Mouse (Mus musculus) MEL (cell line): ENCODE data around the gene Gpr137. TPM values are rescaled to one million over a fixed set of nuclear protein-coding genes. Genes with fewer than 3 reads are reported as not detected.

Source experiments
- DNase-seq: peaks from one replicate; pipeline ENCODE4 v3.0.0; 2011; ENCODE audit warnings: low read depth, low spot score
- H3K27ac ChIP-seq: 2 replicates; pipeline ENCODE4 v1.5.1; 2012; ENCODE audit warnings: low read depth, mild to moderate bottlenecking, control low read depth, low read length, moderate library complexity; ENCODE audit not compliant: control insufficient read depth
- H3K27me3 ChIP-seq, 2 experiments: fragments of 150-350 bp in 1 of 2; sonication (generic) in 1 of 2; 2 replicates each; pipeline ENCODE4 v1.6.1; 2012; ENCODE audit warnings: low read length in 2 of 2, mild to moderate bottlenecking in 2 of 2, improper control_type of control experiment in 1 of 2, moderate library complexity in 1 of 2; ENCODE audit not compliant: insufficient read depth in 2 of 2, control insufficient read depth in 1 of 2
- H3K36me3 ChIP-seq, 2 experiments: 2 replicates each; pipeline ENCODE4 v1.6.1; 2012 to 2014; ENCODE audit warnings: low read length in 2 of 2, improper control_type of control experiment in 1 of 2, inconsistent platforms in 1 of 2, mild to moderate bottlenecking in 1 of 2; ENCODE audit not compliant: insufficient read depth in 2 of 2, control insufficient read depth in 1 of 2
- H3K4me1 ChIP-seq, 2 experiments: fragments of 150-350 bp in 1 of 2; sonication (generic) in 1 of 2; 2 replicates each; pipeline ENCODE4 v1.6.1; 2012; ENCODE audit warnings: low read length in 2 of 2, improper control_type of control experiment in 1 of 2, mild to moderate bottlenecking in 1 of 2; ENCODE audit not compliant: insufficient read depth in 2 of 2, control insufficient read depth in 1 of 2
- H3K4me3 ChIP-seq, 2 experiments: fragments of 150-350 bp in 1 of 2; sonication (generic) in 1 of 2; 2 replicates each; pipeline ENCODE4 v1.5.1; 2012; ENCODE audit warnings: low read depth in 2 of 2, low read length in 2 of 2, mild to moderate bottlenecking in 2 of 2, moderate library complexity in 2 of 2, control low read depth in 1 of 2, improper control_type of control experiment in 1 of 2; ENCODE audit not compliant: control insufficient read depth in 1 of 2, insufficient read depth in 1 of 2
- H3K79me2 ChIP-seq: 2 replicates; pipeline ENCODE4 v1.6.1; 2012; ENCODE audit warnings: mild to moderate bottlenecking, low read length, moderate library complexity; ENCODE audit not compliant: control insufficient read depth, poor library complexity, insufficient read depth
- H3K9ac ChIP-seq: 2 replicates; pipeline ENCODE4 v1.6.1; 2012; ENCODE audit warnings: low read depth, mild to moderate bottlenecking, control low read depth, low read length, moderate library complexity; ENCODE audit not compliant: control insufficient read depth, poor library complexity, severe bottlenecking
- H3K9me3 ChIP-seq: fragments of 150-350 bp; sonication (generic); replicated peaks from 2 replicates; pipeline ENCODE4 v1.6.1; 2012; ENCODE audit warnings: mild to moderate bottlenecking, low read length, improper control_type of control experiment, moderate library complexity; ENCODE audit not compliant: insufficient read depth
- BHLHE40 ChIP-seq: IDR thresholded peaks from 2 replicates; pipeline ENCODE4 v1.6.1; 2012; ENCODE audit warnings: low read depth, mild to moderate bottlenecking, inconsistent platforms, low read length, improper control_type of control experiment, borderline replicate concordance
- CHD1 ChIP-seq: IDR thresholded peaks from 2 replicates; pipeline ENCODE4 v1.6.1; 2012; ENCODE audit warnings: low read depth, mild to moderate bottlenecking, inconsistent platforms, low read length, improper control_type of control experiment
- CHD2 ChIP-seq: IDR thresholded peaks from 2 replicates; pipeline ENCODE4 v1.6.1; 2011; ENCODE audit warnings: low read length, improper control_type of control experiment
- CTCF ChIP-seq, 3 experiments: IDR thresholded peaks in 2 of 3; conservative IDR thresholded peaks in 1 of 3; 2 replicates each; pipeline ENCODE4 v1.5.1; 2011 to 2012; ENCODE audit warnings: low read length in 3 of 3, low read depth in 2 of 3, mild to moderate bottlenecking in 2 of 3, improper control_type of control experiment in 1 of 3, inconsistent platforms in 1 of 3, mixed read lengths in 1 of 3, moderate library complexity in 1 of 3; ENCODE audit not compliant: control insufficient read depth in 1 of 3, insufficient read depth in 1 of 3, poor library complexity in 1 of 3, severe bottlenecking in 1 of 3
- E2F4 ChIP-seq: IDR thresholded peaks from 2 replicates; pipeline ENCODE4 v1.6.1; 2011; ENCODE audit warnings: low read depth, low read length, improper control_type of control experiment, borderline replicate concordance
- ELF1 ChIP-seq: IDR thresholded peaks from 2 replicates; pipeline ENCODE4 v1.6.1; 2014; ENCODE audit warnings: low read depth, mild to moderate bottlenecking, inconsistent platforms, low read length, improper control_type of control experiment, moderate library complexity
- ETS1 ChIP-seq: IDR thresholded peaks from 2 replicates; pipeline ENCODE4 v1.6.1; 2012; ENCODE audit warnings: low read depth, mild to moderate bottlenecking, inconsistent platforms, low read length, improper control_type of control experiment, moderate library complexity
- GABPA ChIP-seq: IDR thresholded peaks from 2 replicates; pipeline ENCODE4 v1.6.1; 2012; ENCODE audit warnings: low read depth, mild to moderate bottlenecking, inconsistent platforms, low read length, improper control_type of control experiment, moderate library complexity
- GATA1 ChIP-seq: IDR thresholded peaks from 2 replicates; pipeline ENCODE4 v1.6.1; 2011; ENCODE audit warnings: low read depth, low read length, improper control_type of control experiment
- HCFC1 ChIP-seq: IDR thresholded peaks from 2 replicates; pipeline ENCODE4 v1.6.1; 2012; ENCODE audit warnings: low read depth, mild to moderate bottlenecking, inconsistent platforms, low read length, improper control_type of control experiment, moderate library complexity
- JUND ChIP-seq: IDR thresholded peaks from 2 replicates; pipeline ENCODE4 v1.6.1; 2011; ENCODE audit warnings: low read depth, mild to moderate bottlenecking, improper control_type of control experiment, low read length
- KAT2A ChIP-seq: conservative IDR thresholded peaks from 2 replicates; pipeline ENCODE4 v1.6.1; 2012; ENCODE audit warnings: low read depth, low read length, improper control_type of control experiment, inconsistent platforms
- MAFK ChIP-seq: IDR thresholded peaks from 2 replicates; pipeline ENCODE4 v1.6.1; 2011; ENCODE audit warnings: low read depth, mild to moderate bottlenecking, low read length, improper control_type of control experiment, borderline replicate concordance
- MAZ ChIP-seq: IDR thresholded peaks from 2 replicates; pipeline ENCODE4 v1.6.1; 2012; ENCODE audit warnings: low read depth, mild to moderate bottlenecking, inconsistent platforms, low read length, improper control_type of control experiment
- MXI1 ChIP-seq: IDR thresholded peaks from 2 replicates; pipeline ENCODE4 v1.6.1; 2011; ENCODE audit warnings: mild to moderate bottlenecking, low read depth, low read length, improper control_type of control experiment
- MYB ChIP-seq: IDR thresholded peaks from 2 replicates; pipeline ENCODE4 v1.6.1; 2011; ENCODE audit warnings: mild to moderate bottlenecking, low read depth, low read length, improper control_type of control experiment
- MYC ChIP-seq: IDR thresholded peaks from 2 replicates; pipeline ENCODE4 v1.6.1; 2011; ENCODE audit warnings: low read depth, mild to moderate bottlenecking, low read length, improper control_type of control experiment, moderate library complexity
- NELFE ChIP-seq: IDR thresholded peaks from 2 replicates; pipeline ENCODE4 v1.6.1; 2011; ENCODE audit warnings: low read depth, low read length, improper control_type of control experiment
- NRF1 ChIP-seq: IDR thresholded peaks from 2 replicates; pipeline ENCODE4 v1.6.1; 2014; ENCODE audit warnings: low read depth, mild to moderate bottlenecking, inconsistent platforms, low read length, improper control_type of control experiment, moderate library complexity; ENCODE audit not compliant: poor library complexity, insufficient read depth, severe bottlenecking
- POLR2A ChIP-seq, 2 experiments: IDR thresholded peaks; 2 replicates each; pipeline ENCODE4 v1.6.1; 2011 to 2012; ENCODE audit warnings: low read length in 2 of 2, mild to moderate bottlenecking in 2 of 2, control low read depth in 1 of 2, improper control_type of control experiment in 1 of 2, low read depth in 1 of 2, moderate library complexity in 1 of 2; ENCODE audit not compliant: control insufficient read depth in 1 of 2, insufficient read depth in 1 of 2, poor library complexity in 1 of 2
- POLR2AphosphoS2 ChIP-seq: IDR thresholded peaks from 2 replicates; pipeline ENCODE4 v1.6.1; 2011; ENCODE audit warnings: low read length, improper control_type of control experiment
- POLR2AphosphoS5 ChIP-seq: IDR thresholded peaks from 2 replicates; pipeline ENCODE4 v1.6.1; 2012; ENCODE audit warnings: low read depth, borderline replicate concordance, mild to moderate bottlenecking, inconsistent platforms, low read length, moderate library complexity, mixed read lengths
- RAD21 ChIP-seq: IDR thresholded peaks from 2 replicates; pipeline ENCODE4 v1.6.1; 2011; ENCODE audit warnings: mild to moderate bottlenecking, low read depth, low read length, improper control_type of control experiment
- RCOR1 ChIP-seq: IDR thresholded peaks from 2 replicates; pipeline ENCODE4 v1.6.1; 2012; ENCODE audit warnings: low read depth, mild to moderate bottlenecking, inconsistent platforms, low read length, improper control_type of control experiment
- SIN3A ChIP-seq: IDR thresholded peaks from 2 replicates; pipeline ENCODE4 v1.6.1; 2012; ENCODE audit warnings: low read length, improper control_type of control experiment, inconsistent platforms
- SMC3 ChIP-seq: IDR thresholded peaks from 2 replicates; pipeline ENCODE4 v1.6.1; 2011; ENCODE audit warnings: low read depth, low read length, improper control_type of control experiment
- TAL1 ChIP-seq: IDR thresholded peaks from 2 replicates; pipeline ENCODE4 v1.6.1; 2012; ENCODE audit warnings: mild to moderate bottlenecking, inconsistent platforms, low read length, moderate library complexity, mixed read lengths
- TCF12 ChIP-seq: IDR thresholded peaks from 2 replicates; pipeline ENCODE4 v1.6.1; 2014; ENCODE audit warnings: low read depth, mild to moderate bottlenecking, inconsistent platforms, low read length, improper control_type of control experiment, moderate library complexity
- UBTF ChIP-seq: IDR thresholded peaks from 2 replicates; pipeline ENCODE4 v1.6.1; 2012; ENCODE audit warnings: low read depth, mild to moderate bottlenecking, inconsistent platforms, low read length, improper control_type of control experiment, moderate library complexity, borderline replicate concordance; ENCODE audit not compliant: insufficient read depth
- USF1 ChIP-seq: IDR thresholded peaks from 2 replicates; pipeline ENCODE4 v1.6.1; 2014; ENCODE audit warnings: low read depth, mild to moderate bottlenecking, inconsistent platforms, low read length, improper control_type of control experiment, moderate library complexity
- USF2 ChIP-seq, 2 experiments: IDR thresholded peaks; 2 replicates each; pipeline ENCODE4 v1.6.1; 2011 to 2012; ENCODE audit warnings: improper control_type of control experiment in 2 of 2, low read length in 2 of 2, borderline replicate concordance in 1 of 2, inconsistent platforms in 1 of 2, low read depth in 1 of 2, mild to moderate bottlenecking in 1 of 2; ENCODE audit not compliant: insufficient read depth in 1 of 2
- ZC3H11A ChIP-seq: IDR thresholded peaks from 2 replicates; pipeline ENCODE4 v1.6.1; 2012; ENCODE audit warnings: low read depth, mild to moderate bottlenecking, inconsistent platforms, low read length, improper control_type of control experiment
- ZKSCAN1 ChIP-seq: IDR thresholded peaks from 2 replicates; pipeline ENCODE4 v1.6.1; 2012; ENCODE audit warnings: low read depth, mild to moderate bottlenecking, inconsistent platforms, low read length, improper control_type of control experiment, moderate library complexity
- ZMIZ1 ChIP-seq: IDR thresholded peaks from 2 replicates; pipeline ENCODE4 v1.6.1; 2012; ENCODE audit warnings: low read depth, mild to moderate bottlenecking, inconsistent platforms, low read length, improper control_type of control experiment, moderate library complexity
- ZNF384 ChIP-seq: IDR thresholded peaks from 2 replicates; pipeline ENCODE4 v1.6.1; 2012; ENCODE audit warnings: low read depth, mild to moderate bottlenecking, inconsistent platforms, low read length, improper control_type of control experiment
- polyA plus RNA-seq, 2 experiments: library from polyadenylated mRNA; stranded (reverse) in 1 of 2; unstranded in 1 of 2; fragments of >175 nt in 1 of 2; fragments of >200 nt in 1 of 2; gene quantifications; 2 replicates each; pipeline versions ENCODE4 v1.2.1 to v1.2.4; 2012; ENCODE audit warnings: low replicate concordance in 2 of 2, low read depth in 1 of 2; ENCODE audit not compliant: insufficient read length in 2 of 2, insufficient read depth in 1 of 2, missing spikeins in 1 of 2
- total RNA-seq: library from RNA; depleted of rRNA; stranded (reverse); fragments of 300-350 nt; gene quantifications from 2 replicates; pipeline ENCODE4 v1.2.3, GENCODE M21; 2012

Gpr137 gene
- total and polyA plus RNA-seq, 3 experiments = 27.1 to 35.3 TPM; not detected in 1

DNA sequence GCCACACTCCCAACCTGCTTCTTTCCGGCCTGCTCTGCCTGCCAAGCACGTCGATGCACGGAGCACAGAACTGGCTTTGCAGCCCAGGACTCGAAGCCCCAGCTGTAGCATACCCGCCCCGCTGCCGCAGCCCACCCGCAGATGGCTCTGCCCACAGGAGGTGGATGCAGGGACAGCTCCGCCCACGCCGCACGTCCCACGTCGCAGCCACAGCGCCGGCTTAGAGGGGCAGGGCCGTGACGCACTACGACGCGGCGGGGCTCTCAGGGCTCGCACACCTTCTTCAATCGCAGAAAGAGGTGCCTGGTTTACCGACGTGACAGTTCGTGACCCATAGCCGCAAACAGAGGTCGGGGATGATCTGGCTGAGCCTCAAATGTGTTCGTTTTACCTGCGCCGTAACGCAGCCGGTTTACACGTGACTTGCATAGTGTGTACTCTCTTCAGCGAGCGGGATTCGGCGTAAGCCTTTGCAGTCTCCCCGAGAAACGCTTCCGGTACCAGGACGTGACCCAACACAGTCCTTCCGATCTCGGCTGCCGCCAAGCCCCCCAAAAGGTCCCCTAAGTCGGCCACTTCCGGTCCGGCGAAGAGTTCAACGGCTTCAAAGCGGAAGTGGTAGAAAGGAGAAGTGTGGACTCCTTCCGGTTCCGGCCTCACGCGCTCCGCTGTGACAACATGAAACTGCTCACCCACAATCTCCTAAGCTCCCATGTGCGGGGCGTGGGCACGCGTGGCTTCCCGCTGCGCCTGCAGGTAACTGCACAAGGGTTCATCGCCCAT is 32.6 kb downstream of the Gpr137 start, which contains the start of the genes Trmt112 and Prdx5:
TSS of gene Trmt112 (plus strand) at position 192 of the 783 bp plus-strand sequence.
TSS of gene Prdx5 (minus strand) at position 600 of the 783 bp plus-strand sequence.
- H3K4me3 ChIP-seq = peak within 1 kb of the TSS; percentile 65 to 88
- no peaks in the 10 kb centered on the region for H3K9me3 ChIP-seq
- H3K36me3 ChIP-seq = peaks cover 3 to 10% of the 10 kb centered on the region in 2 experiments
- DNase-seq = peak; percentile 98
- H3K27me3 ChIP-seq = no peaks in the 10 kb centered on the region
- H3K4me1 ChIP-seq = peaks cover 0 to 8% of the 10 kb centered on the region in 2 experiments; a peak in 2 of 4 replicates
- peak within 1 kb of the TSS; percentile 92 for H3K9ac ChIP-seq
- peaks cover 30% of the 10 kb centered on the region for H3K79me2 ChIP-seq
- peak within 1 kb of the TSS; percentile 99 for H3K27ac ChIP-seq
- TF ChIP-seq RCOR1 = peak; percentile 46; the same call in 1 of the 2 replicates
- no peak for TF ChIP-seq CTCF (IDR thresholded peaks at IDR 0.05 in 2 of 3, conservative IDR thresholded peaks at IDR 0.05 in 1 of 3; ENCODE audit: control insufficient read depth in 1 of 3, insufficient read depth in 1 of 3, low read depth in 2 of 3, low read length in 3 of 3, poor library complexity in 1 of 3, severe bottlenecking in 1 of 3)
- peak; percentile 90 for TF ChIP-seq ELF1
- peak; percentile 62 for TF ChIP-seq TCF12
- TF ChIP-seq E2F4 = peak; percentile 50; the same call in 1 of the 2 replicates
- TF ChIP-seq MAZ = peak; percentile 33; the same call in 1 of the 2 replicates
- TF ChIP-seq GATA1 = no peak
- TF ChIP-seq MAFK = no peak
- peak; percentile 63; the same call in 1 of the 2 replicates for TF ChIP-seq BHLHE40
- no peak for TF ChIP-seq USF2 (IDR thresholded peaks at IDR 0.05; ENCODE audit: borderline replicate concordance in 1 of 2, insufficient read depth in 1 of 2, low read depth in 1 of 2, low read length in 2 of 2)
- peak; percentile 83 for TF ChIP-seq NELFE
- TF ChIP-seq ZMIZ1 = peak; percentile 16
- TF ChIP-seq SMC3 = 0 out of 2 replicates have a peak, but pooled peaks have one; percentile 13
- no peak for TF ChIP-seq TAL1
- no peak for TF ChIP-seq JUND
- TF ChIP-seq USF1 = peak; percentile 65
- TF ChIP-seq SIN3A = peak; percentile 89
- no peak for TF ChIP-seq ZKSCAN1
- TF ChIP-seq HCFC1 = peak; percentile 87
- peak; percentile 95 for TF ChIP-seq MXI1
- peak; percentile 68; the same call in 1 of the 2 replicates for TF ChIP-seq POLR2AphosphoS5
- no peak for TF ChIP-seq ZC3H11A
- TF ChIP-seq MYB = peak; percentile 83
- TF ChIP-seq RAD21 = no peak
- TF ChIP-seq GABPA = no peak
- TF ChIP-seq MYC = peak; percentile 94
- no peak for TF ChIP-seq CHD1
- TF ChIP-seq ZNF384 = no peak
- TF ChIP-seq POLR2AphosphoS2 = peak; percentile 84; the same call in 1 of the 2 replicates
- TF ChIP-seq NRF1 = no peak
- peak; percentile 77 for TF ChIP-seq KAT2A
- no peak for TF ChIP-seq UBTF
- TF ChIP-seq ETS1 = peak; percentile 52
- peak; percentile 68 for TF ChIP-seq CHD2
- peak; percentile 90 to 94 for TF ChIP-seq POLR2A (IDR thresholded peaks at IDR 0.05; ENCODE audit: control insufficient read depth in 1 of 2, insufficient read depth in 1 of 2, low read depth in 1 of 2, low read length in 2 of 2, poor library complexity in 1 of 2)
